Mouse (Mus musculus) kidney, adult 2 months (tissue): ENCODE results near the gene Astn2.

Experiments
- CTCF ChIP-seq: fragments of 200-500 bp; conservative IDR thresholded peaks from 2 replicates; pipeline ENCODE4 v1.5.1; 2011; ENCODE audit warnings: low read depth, mild to moderate bottlenecking, control low read depth, low read length, moderate library complexity, mixed read lengths; ENCODE audit not compliant: insufficient read depth, insufficient read length
- POLR2A ChIP-seq: fragments of 200-500 bp; IDR thresholded peaks from one replicate; pipeline ENCODE4 v1.6.1; 2011; ENCODE audit warnings: low read depth, low read length, control low read depth

DNA sequence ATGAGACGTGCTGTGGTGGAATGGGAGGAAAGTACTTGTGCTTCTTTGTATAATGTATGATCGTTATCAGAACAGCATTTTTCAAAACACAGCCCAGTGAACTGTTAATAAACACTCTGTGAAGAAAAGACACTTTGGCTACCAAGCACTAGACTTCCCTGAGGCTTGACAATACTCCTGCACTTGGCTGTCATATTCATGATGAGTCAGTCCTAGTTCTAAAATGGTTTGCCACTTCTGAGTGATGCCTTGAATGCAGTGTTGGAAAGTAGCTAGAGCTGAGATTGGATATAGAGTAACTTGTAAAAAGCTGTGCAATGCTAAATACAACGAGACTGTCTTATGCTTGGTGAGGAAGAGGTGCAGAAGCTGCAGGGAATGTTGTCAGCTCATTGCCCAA, 518.5 kb downstream of the Astn2 start:
- TF ChIP-seq CTCF, result no peak
- TF ChIP-seq POLR2A, result no peak
